Mouse (Mus musculus) lung, postnatal 0 days (tissue): Measurements from ENCODE around the gene Rph3al.

Source experiments
- CTCF ChIP-seq: IDR thresholded peaks from 2 replicates; pipeline ENCODE4 v1.5.1; 2016; ENCODE audit warnings: antibody characterized with exemption, mild to moderate bottlenecking
- EP300 ChIP-seq: IDR thresholded peaks from 2 replicates; pipeline ENCODE4 v1.6.1; 2016; ENCODE audit warnings: antibody characterized with exemption, mild to moderate bottlenecking, control low read depth

DNA sequence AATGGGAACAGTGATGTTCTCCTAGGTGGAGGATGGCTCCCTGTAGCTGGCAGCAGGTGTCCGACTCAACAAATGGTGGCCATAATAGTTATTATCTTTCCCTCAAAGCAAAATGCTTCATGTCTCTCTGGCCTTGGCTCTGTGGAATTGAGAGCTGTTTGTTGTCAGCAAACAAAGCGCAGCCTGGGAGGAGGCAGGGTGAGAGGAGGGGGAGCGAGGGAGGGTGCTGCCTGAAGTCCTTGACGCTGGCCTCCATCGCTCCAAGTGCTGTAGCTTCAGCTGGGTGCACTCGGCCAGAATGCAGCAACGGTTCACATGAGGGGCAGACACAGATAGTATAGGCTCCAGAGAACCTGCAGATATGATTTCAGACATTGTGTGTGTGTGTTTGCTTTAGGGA lies 114.7 kb downstream of the Rph3al start:
- TF ChIP-seq CTCF (no peak), EP300 (no peak)
